In the genomic region with DNA sequence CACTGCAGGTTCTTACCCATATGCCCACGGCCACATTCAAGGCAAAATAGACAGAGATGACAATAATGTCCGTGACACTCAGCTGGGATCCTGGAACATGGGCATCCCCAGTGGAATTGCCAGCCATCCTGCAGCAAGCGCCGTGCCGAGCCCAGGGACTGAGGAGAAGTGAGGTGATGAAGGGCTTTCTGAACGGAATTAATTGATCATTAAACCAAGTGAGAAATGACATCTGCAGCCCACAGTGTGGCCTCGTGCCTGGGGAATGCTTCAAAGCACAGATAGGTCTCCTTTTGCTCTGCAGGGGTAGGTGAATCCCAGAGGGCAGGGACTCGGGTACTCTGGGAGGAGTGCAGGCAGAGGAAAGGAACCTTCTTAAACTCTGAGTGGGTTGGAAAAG, we compare ENCODE assay signal across 15 mouse cellular contexts. TPM values are rescaled to one million over a fixed set of nuclear protein-coding genes. Genes with fewer than 3 reads are reported as not detected.
"Had no signal": no experiment of that assay in that cellular context is flagged by ENCODE, and none has a peak within 500 bp of the region (broad histone marks: within the 10 kb centered on the region; RNA-seq: fewer than 3 reads in every experiment).

No protein-coding gene starts in this region.

- ATAC-seq: midbrain, embryonic 13.5 days had no signal

- H3K9me3 ChIP-seq: limb, embryonic 13.5 days; midbrain, embryonic 13.5 days had no signal

- H3K4me1 ChIP-seq: limb, embryonic 13.5 days had no signal

- H3K27ac ChIP-seq: hindbrain, postnatal 0 days; layer of hippocampus, adult 2 months; limb, embryonic 13.5 days; liver, embryonic 14.5 days; midbrain, embryonic 13.5 days had no signal

- H3K27me3 ChIP-seq: limb, embryonic 13.5 days; midbrain, embryonic 13.5 days had no signal

- H3K9ac ChIP-seq: limb, embryonic 13.5 days; liver, embryonic 14.5 days; midbrain, embryonic 13.5 days had no signal

- H3K4me2 ChIP-seq: limb, embryonic 13.5 days; midbrain, embryonic 13.5 days had no signal

- DNase-seq: left cerebral cortex, postnatal 4 days; lung, adult 18-20 months; lung, postnatal 36 days; right cerebral cortex, postnatal 25 days; thymus, adult 2 months; thymus, postnatal 25 days had no signal

- H3K36me3 ChIP-seq: limb, embryonic 13.5 days; midbrain, embryonic 13.5 days had no signal

- H3K4me3 ChIP-seq: layer of hippocampus, adult 2 months; limb, embryonic 13.5 days; midbrain, embryonic 13.5 days had no signal

RNA-seq across cellular contexts. Expression of gene Slc5a10, which starts 0.8 kb away (rescaled TPM):
- polyA plus RNA-seq: intestine, embryonic 14.5 days; liver, adult 2 months; liver, embryonic 14.5 days; neural tube, embryonic 14.5 days; small intestine, adult 2 months had no signal
